Mouse (Mus musculus): ENCODE data around the gene Capn11.

Gene Capn11

DNA sequence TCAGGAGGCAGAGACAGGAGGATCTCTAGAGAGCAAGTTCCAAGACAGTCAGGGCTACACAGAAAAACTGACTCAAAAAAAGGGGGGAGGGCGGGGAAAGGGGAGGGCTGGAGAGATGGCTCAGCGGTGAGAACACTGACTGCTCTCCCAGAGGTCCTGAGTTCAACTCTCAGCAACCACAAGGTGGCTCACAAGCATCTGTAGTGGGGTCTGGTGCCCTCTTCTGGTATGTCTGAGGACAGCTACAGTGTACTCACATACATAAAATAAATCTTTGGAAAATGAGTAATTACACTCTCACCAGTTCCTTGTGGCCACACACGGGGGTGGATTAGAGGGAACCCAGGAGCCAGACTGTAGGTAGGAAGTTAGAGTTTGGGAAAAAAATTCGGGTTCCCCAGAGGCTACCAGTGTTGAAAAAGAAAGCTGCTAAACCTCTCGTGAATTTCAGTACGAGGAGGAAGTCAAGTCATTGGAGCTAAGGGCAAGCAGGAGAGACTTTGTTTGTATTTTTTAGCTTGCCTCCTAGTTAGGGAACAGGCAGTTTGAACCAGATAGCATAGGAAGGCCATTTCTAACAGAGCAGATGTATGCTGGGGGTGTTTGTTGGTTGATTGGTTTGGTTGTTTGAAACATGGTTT, 76.3 kb downstream of the Capn11 start:
- DNase-seq (ENCODE audit: low spot score), result no peak

DNA sequence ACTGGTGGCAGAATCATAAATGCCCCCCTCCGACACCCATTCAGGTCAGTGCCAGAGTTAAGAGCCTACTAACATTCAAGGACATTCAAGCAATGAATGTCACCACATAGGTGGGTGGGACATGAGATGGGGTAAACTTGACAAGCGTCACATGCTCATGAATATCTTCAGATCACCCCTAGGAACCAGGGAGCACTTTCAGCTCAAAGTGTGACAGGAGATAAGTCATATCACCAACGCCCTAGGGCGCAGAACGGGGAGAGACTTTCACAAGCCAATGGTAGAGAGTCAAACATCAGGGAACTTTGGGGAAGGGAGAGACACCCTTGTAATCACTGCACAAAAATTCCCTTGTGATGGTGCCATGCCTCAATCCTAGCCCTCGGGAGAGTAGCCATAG, 76.9 kb downstream of the Capn11 start:
- no peak for DNase-seq (ENCODE audit: low spot score)

- peak; percentile 71 for DNase-seq (ENCODE audit: low spot score)
Observed at GRCm38 (mm10) chr17:45581567-45581983, 77.5 kb downstream of the Capn11 start.

- DNase-seq (ENCODE audit: low spot score), result peak; percentile 55
Observed at GRCm38 (mm10) chr17:45580958-45581477, 78.1 kb downstream of the Capn11 start.
